In genomic region chr6:136989824-136990497, GRCm38 (mm10) we compare ENCODE assay signal across 8 mouse cellular contexts. TPM values are rescaled to one million over a fixed set of nuclear protein-coding genes. Genes with fewer than 3 reads are reported as not detected.
DNase-seq lines count a peak whose midpoint lies in the region; ATAC-seq lines count a peak whose summit lies in the region.

No protein-coding gene starts in this region.

- H3K4me2 ChIP-seq in midbrain, embryonic 15.5 days: no peak overlapping the region
- H3K4me2 ChIP-seq in hindbrain, embryonic 13.5 days: no peak overlapping the region; the same call in 1 of the 2 replicates
- peak overlapping the region; percentile 24; the same call in 1 of the 2 replicates for H3K4me2 ChIP-seq in neural tube, embryonic 12.5 days (replicated peaks)

- 0 out of 2 replicates have a peak overlapping the region, but pooled peaks have one; percentile 23 for H3K27ac ChIP-seq in midbrain, embryonic 10.5 days (replicated peaks)
- H3K27ac ChIP-seq in midbrain, embryonic 15.5 days: no peak overlapping the region
- no peak overlapping the region for H3K27ac ChIP-seq in hindbrain, embryonic 13.5 days
- no peak overlapping the region for H3K27ac ChIP-seq in neural tube, embryonic 12.5 days

- no peaks in the 10 kb centered on the region for H3K27me3 ChIP-seq in midbrain, embryonic 10.5 days (ENCODE audit: low read depth, poor library complexity, severe bottlenecking)
- H3K27me3 ChIP-seq in midbrain, embryonic 15.5 days (replicated peaks): no peaks in the 10 kb centered on the region
- H3K27me3 ChIP-seq in hindbrain, embryonic 13.5 days: no peaks in the 10 kb centered on the region
- H3K27me3 ChIP-seq in neural tube, embryonic 12.5 days (replicated peaks): no peaks in the 10 kb centered on the region

- no peak for ATAC-seq in midbrain, embryonic 15.5 days (replicated peaks)
- peak; percentile 40; the same call in 1 of the 2 replicates for ATAC-seq in hindbrain, embryonic 13.5 days (ENCODE audit: low FRiP score)
- 0 out of 2 replicates have a peak, but pooled peaks have one; percentile 37 for ATAC-seq in neural tube, embryonic 12.5 days (ENCODE audit: low FRiP score, low read depth)

- no peaks in the 10 kb centered on the region for H3K36me3 ChIP-seq in midbrain, embryonic 10.5 days
- no peaks in the 10 kb centered on the region for H3K36me3 ChIP-seq in midbrain, embryonic 15.5 days (replicated peaks)
- H3K36me3 ChIP-seq in hindbrain, embryonic 13.5 days: no peaks in the 10 kb centered on the region
- H3K36me3 ChIP-seq in neural tube, embryonic 12.5 days: no peaks in the 10 kb centered on the region

- H3K9ac ChIP-seq in midbrain, embryonic 15.5 days: no peak overlapping the region
- no peak overlapping the region for H3K9ac ChIP-seq in hindbrain, embryonic 13.5 days
- no peak overlapping the region for H3K9ac ChIP-seq in neural tube, embryonic 12.5 days

- DNase-seq in midbrain, embryonic 10.5 days (ENCODE audit: low spot score): no peak
- DNase-seq in embryo, embryonic 10 days (ENCODE audit: low spot score): peak; percentile 44
- DNase-seq in frontal cortex, adult 2 months (ENCODE audit: extremely low spot score in 1 of 2, low spot score in 1 of 2): no peak
- no peak for DNase-seq in spleen, postnatal 36 days (ENCODE audit: low spot score in 2 of 2)
- DNase-seq in cerebellum, postnatal 10 days: no peak

- 0 out of 2 replicates have a peak, but pooled peaks cover 5% of the 10 kb centered on the region for H3K4me1 ChIP-seq in midbrain, embryonic 10.5 days
- no peaks in the 10 kb centered on the region; the same call in 1 of the 2 replicates for H3K4me1 ChIP-seq in midbrain, embryonic 15.5 days
- 0 out of 2 replicates have a peak, but pooled peaks cover 3% of the 10 kb centered on the region for H3K4me1 ChIP-seq in hindbrain, embryonic 13.5 days (replicated peaks)
- H3K4me1 ChIP-seq in neural tube, embryonic 12.5 days: no peaks in the 10 kb centered on the region; the same call in 1 of the 2 replicates

- no peaks in the 10 kb centered on the region for H3K9me3 ChIP-seq in midbrain, embryonic 10.5 days (replicated peaks)
- H3K9me3 ChIP-seq in midbrain, embryonic 15.5 days: no peaks in the 10 kb centered on the region
- no peaks in the 10 kb centered on the region for H3K9me3 ChIP-seq in hindbrain, embryonic 13.5 days
- no peaks in the 10 kb centered on the region for H3K9me3 ChIP-seq in neural tube, embryonic 12.5 days

- H3K4me3 ChIP-seq in midbrain, embryonic 10.5 days: peak overlapping the region; percentile 24; the same call in 1 of the 2 replicates
- H3K4me3 ChIP-seq in midbrain, embryonic 15.5 days: no peak overlapping the region
- H3K4me3 ChIP-seq in hindbrain, embryonic 13.5 days: no peak overlapping the region
- H3K4me3 ChIP-seq in neural tube, embryonic 12.5 days: no peak overlapping the region; the same call in 1 of the 2 replicates

- WGBS in midbrain, embryonic 10.5 days: 31% methylated on average over 11 of the region's 11 CpGs
- 30% methylated on average over 11 of the region's 11 CpGs for WGBS in midbrain, embryonic 15.5 days
- WGBS in hindbrain, embryonic 13.5 days: 33% methylated on average over 11 of the region's 11 CpGs
- WGBS in neural tube, embryonic 12.5 days: 31% methylated on average over 11 of the region's 11 CpGs

RNA-seq across cellular contexts. Expression of gene Arhgdib, which starts 48.3 kb away (rescaled TPM):
- polyA plus RNA-seq in midbrain, embryonic 10.5 days (2016; fragmentation: Nextera tagmentation; extraction: Ambion mirVana): 25.0 and 26.0 TPM in 2 replicates
- polyA plus RNA-seq in midbrain, embryonic 15.5 days (2015; fragmentation: Nextera tagmentation; extraction: Ambion mirVana): 15.3 and 16.4 TPM in 2 replicates
- polyA plus RNA-seq in hindbrain, embryonic 13.5 days (2015; fragmentation: Nextera tagmentation; extraction: Ambion mirVana): 16.7 and 19.2 TPM in 2 replicates
- 21.6 and 22.7 TPM in 2 replicates for polyA plus RNA-seq in neural tube, embryonic 12.5 days (2016; fragmentation: Nextera tagmentation; extraction: Ambion mirVana)
- 25.5 and 28.9 TPM in 2 replicates for polyA plus RNA-seq in frontal cortex, adult 2 months (2012; rRNA removed)
